Mouse (Mus musculus) gastrocnemius, postnatal 14 days (tissue): ENCODE measurements around the gene Ppp1r21. TPM values are rescaled to one million over a fixed set of nuclear protein-coding genes. Genes with fewer than 3 reads are reported as not detected.

Experiments used
- DNase-seq: peaks from one replicate; pipeline ENCODE4 v3.0.0; 2021; ENCODE audit warnings: mixed read lengths
- intact Hi-C: fragments of 180-260 bp; cut with DNase I; formaldehyde crosslinking; loops from one replicate; pipeline ENCODE4 v1.15.1; 2025; ENCODE audit warnings: low total_unique reads
- total RNA-seq, 2 experiments: library from RNA; stranded (reverse); gene quantifications; 2 replicates each; pipeline ENCODE4 v1.2.3; 2021

Gene Ppp1r21
- total RNA-seq, 2 experiments from 2014 or later: 6.1 to 6.6 TPM

GRCm38 (mm10) chr17:88629381-88629759 lies 99.5 kb downstream of the Ppp1r21 start:
- peak; percentile 57 for DNase-seq
- intact Hi-C loops: no loop called here

GRCm38 (mm10) chr17:88629931-88630553 lies 100.1 kb downstream of the Ppp1r21 start:
- DNase-seq: peak; percentile 33

GRCm38 (mm10) chr17:88630554-88630948 lies 100.6 kb downstream of the Ppp1r21 start:
- no peak for DNase-seq
- intact Hi-C loops: no loop called here

More at GRCm38 (mm10) chr17:88629931-88630553, 100.1 kb downstream of the Ppp1r21 start:
- intact Hi-C loops: no loop called here

DNA sequence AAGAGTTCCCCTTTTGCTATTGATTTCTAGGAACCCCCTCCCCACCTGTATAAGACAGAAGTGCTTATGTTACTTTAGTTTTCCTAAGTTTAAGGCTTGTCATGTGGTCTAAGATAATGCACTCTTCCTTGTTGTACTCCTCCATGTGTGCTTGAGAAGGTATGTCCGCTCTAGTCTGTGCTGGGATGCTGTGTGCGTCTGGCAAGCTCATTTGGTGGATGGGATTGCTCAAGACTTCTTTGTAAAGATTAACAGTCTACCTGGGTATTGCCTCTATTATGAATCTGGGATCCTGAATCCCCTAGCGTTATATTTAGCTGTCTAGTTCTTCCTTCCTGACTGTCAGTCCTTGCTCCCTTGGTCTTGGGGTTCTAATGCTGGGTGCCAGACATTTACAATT lies 102.7 kb downstream of the Ppp1r21 start:
- intact Hi-C loops: no loop called here
- DNase-seq: no peak

DNA sequence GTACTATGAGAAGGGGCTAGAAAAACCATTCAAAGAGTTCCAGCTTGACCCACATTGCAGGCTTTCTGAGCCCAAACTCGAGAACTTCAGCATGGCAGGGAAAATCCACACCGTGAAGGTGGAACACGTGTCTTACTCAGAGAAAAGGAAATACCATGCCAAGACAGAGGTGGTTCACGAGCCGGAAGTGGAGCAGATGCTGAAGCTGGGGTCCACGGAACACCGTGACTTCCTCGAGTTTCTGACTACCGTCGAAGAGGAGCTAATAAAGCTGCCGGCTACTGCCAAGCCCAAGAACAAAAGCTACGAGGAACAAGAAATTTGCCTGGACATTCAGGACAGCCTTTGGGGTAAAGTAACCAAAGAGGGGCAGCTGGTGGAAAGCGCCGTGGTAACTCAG lies 106.2 kb downstream of the Ppp1r21 start:
- DNase-seq: no peak
- intact Hi-C loops: no loop called here

DNA sequence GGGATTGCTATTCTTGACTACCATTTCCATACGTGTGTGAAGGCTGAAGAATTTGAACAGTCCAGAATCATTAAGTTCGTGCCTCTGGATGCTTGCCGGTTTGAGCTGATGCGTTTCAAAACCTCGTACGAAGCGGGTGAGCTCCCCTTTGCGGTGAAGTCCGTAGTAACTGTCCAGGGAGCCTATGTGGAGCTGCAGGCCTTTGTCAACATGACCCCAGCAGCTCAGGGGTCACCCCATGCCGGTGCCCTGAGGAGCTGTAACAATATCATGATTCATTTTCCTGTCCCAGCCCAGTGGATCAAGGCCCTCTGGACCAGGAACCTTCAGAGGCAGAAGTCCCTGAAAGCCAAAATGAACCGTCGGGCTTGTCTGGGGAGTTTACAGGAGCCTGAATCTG lies 106.7 kb downstream of the Ppp1r21 start:
- no peak for DNase-seq
- intact Hi-C loops: no loop called here

Other genes starting within 250 kb of the Ppp1r21 start
- 10 to 100 TPM; 11.7 to 12.9 TPM for gene Foxn2, start 89.4 kb upstream of the Ppp1r21 start, total RNA-seq
- 10 to 100 TPM; 18.5 to 18.9 TPM for gene Ston1, start 67.6 kb downstream of the Ppp1r21 start, total RNA-seq
- not detected for gene Gtf2a1l, start 138.5 kb downstream of the Ppp1r21 start, total RNA-seq